Mouse (Mus musculus) kidney, postnatal 25 days (tissue): ENCODE measurements around the gene Nap1l4.

Experiments
- DNase-seq, 2 experiments: peaks; one replicate each; pipeline ENCODE4 v3.0.0; 2021; ENCODE audit warnings: mixed read lengths in 2 of 2

Gene Nap1l4

DNA sequence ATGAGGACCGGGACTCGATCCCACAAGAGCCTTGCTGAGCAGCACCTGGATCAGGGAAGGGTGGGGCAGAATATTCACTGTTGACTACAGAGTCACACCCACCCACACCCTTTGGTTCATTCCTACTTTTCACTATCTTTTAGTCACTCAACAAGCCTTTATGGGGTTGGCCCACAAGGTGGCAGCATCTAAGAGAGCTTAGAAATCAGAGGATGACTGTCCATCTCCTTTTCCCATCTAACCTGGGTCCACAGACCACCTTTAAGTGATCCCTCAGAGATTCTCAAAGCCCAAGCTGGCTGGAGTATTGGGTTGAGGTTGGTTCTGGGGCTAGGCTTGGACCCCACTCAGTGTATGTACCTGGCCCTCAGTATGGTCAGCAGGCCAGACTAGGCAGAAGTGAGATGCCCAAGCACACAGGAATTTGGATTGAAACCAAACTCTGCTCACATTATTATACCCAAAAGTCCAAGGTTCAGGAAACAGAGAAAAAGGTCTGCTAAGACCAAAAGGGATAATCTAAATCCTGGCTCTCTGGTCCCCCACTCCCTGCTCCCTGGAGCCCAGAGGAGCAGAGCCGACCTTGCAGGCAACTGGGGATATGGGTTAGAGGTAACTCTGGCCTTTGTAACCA is 72.1 kb downstream of the Nap1l4 start:
- DNase-seq: peak; percentile 39 to 48

DNA sequence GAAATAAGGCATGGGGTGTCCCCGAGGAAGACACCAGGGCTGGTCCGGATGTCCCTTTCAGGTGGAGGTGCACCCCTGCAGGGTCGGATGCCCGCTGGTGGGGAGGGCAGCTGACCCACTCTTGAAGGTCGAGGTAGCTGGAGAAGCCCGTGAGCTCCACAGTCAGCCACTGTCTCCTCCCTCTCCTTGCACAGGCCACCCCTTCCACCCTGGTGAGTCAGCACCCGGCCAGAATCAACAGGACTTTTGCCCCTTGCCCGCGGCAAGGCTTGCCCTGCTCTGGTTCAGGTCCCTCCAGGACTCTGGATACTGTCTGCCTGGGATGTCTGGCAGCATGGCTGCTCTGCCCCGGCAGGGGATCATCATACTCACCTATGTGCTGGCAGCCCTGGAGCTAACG is 73.0 kb downstream of the Nap1l4 start:
- DNase-seq: peak; percentile 74 to 94

DNA sequence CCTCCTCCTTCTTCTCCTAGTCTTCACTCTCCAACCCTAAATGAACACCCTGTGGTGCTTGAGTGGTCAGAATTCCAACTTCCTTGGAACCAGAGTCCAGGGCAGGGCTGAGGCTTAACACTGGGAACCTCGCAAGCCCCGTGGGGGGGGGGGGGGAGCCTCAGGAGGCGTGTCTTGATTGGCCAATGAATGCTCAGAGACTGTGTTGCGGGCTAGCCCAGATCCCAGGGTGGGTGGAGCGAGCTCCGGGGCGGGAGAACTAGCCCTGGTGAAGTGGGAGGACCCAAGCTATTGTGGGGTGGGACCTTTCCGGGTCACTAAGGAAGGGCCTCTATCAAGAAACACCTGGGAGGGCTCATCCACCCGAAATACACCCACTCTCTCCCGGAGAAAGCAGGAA is 74.1 kb downstream of the Nap1l4 start:
- DNase-seq: peak; percentile 74 to 91

DNA sequence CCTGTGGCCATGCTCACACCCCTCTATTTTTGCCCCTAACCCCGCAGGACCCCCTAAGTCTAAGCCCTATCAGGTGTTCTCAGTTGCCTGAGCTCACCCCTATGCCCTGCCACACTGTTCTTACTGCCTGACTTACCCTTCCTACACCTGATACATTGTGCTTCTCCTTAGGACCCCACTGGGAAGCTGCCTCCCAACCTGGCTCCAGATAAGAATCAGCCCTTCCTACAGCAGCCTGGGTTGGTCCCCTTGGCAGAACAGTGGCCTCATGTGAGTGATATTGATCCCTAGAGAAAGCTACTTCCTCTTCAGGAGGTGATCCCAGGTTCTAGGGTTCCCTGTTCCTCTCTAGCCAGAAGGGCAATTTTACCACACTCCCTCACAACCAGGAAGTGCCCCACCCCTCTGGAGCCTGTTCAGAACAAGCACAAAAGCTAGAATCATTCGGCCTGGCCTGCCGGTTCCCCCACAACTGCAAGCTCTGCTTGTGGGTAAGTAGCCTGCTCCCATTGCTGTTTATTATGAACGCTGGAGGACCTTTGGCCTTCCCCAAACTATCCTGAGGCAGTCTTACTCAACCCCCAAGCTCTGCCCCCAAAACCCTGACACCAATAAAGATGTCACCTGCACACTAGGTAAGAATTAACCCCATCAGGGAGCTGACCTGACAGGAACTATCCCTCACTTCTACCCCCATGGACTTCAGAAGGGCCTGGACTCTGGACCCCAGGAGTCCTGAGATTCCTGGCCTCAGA is 75.4 kb downstream of the Nap1l4 start, which contains the start of gene Slc22a18:
Gene Slc22a18 (plus strand): TSS at position 390 of the 755 bp plus-strand sequence.
- DNase-seq: peak; percentile 71 to 84

DNA sequence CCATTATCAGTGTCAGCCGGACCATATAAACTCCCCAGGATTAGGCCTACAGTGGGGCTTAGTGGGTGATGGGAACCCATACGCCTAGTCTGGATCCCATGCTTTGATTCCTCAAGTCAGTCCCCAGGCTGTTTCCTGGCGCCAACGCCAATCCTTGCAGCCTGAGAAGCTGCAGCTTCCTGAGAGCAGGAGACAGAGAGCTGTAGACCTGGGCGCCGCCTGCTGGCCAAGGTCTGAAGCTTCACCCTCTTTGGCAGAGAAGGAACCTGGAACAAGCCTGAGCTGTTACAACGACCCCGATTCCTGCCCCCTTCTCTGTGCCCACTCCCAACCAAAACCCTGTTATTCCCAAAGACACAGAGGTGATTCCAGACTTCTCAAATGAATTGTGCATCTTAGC is 79.0 kb downstream of the Nap1l4 start:
- DNase-seq: peak; percentile 77 to 83

DNA sequence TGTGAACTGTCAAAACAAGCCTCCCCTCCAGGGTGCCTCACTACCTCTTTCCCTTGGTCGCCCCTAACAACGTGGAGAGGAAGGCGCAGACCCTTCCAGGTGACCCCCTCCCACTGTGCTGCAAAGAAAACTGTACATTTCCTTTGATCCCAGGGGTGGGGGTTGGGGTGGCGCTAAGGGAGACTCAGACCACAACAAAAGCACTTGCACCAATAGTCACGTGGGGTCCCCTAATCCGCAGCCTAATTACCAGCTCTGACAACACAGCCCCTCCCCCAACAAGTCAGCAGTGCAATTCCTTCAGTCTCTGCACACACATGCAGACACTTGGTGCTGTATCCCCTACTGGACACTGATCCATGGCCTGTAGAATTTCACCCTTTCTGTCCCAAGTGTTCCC is 81.2 kb downstream of the Nap1l4 start:
- no peak for DNase-seq

DNA sequence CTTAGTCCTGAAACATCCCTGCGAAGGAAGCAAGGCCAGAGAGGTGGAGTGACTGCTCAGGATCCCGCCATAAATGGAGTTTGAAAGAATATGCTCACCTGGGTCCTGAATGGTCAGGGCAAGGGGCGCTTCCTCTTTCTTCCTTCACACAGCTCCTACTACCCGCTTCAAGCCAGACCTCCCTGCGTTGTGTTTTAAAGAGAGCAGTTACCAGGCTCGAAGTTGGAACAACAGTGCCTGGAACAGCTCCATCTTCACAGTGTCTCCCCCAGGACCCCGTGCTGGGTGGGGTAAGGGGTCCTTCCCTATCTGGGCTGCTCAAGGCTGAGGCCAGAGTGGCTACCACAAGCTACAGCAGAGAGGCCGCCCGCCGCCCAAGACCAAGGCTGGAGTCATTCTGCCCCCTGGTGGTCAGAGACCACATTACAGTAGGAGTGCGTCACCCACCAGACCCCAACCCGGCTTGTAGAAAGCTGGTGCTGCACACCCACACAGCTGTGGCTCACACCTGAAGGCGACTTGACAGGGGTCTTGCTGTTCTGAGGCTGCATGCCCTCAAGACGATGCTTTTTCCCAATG is 82.7 kb downstream of the Nap1l4 start:
- peak; percentile 77 to 88 for DNase-seq

DNA sequence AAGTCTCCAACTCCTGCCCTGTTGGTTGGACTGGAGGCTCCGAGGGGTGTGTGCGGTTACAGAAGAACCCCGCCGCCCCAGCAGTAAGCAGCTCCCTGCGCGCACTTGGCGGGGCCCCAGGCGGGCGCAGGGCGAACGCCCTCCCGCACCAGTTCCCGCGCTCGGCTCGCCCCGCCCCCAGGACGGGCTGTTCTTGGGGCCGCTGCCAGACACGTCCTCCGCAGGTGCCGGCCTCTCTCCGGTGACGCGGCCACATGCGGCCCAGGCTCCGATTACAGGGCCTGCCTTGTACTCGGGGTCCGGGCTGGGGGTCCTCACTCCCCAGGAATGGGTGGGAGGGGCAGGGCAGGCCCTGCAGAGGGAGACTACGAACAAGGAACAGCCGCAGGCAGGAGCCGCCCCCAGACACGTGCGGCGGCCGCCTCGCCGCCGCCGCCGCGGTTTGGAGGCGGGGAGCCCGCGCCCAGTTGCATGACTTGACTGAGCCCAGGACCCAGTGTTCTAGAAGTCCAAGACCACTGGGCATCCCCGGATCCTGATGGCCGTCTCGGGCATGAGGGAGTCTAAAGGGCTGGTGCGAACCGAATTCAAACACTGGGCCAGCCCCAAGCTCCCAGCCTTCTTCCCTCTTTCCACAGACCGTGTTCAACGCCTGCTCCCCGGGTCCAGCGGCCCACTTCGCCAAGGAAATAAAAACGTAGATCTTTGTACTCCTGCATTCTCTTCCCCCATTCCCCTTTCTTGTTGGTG is 83.9 kb downstream of the Nap1l4 start:
- peak; percentile 59 to 77 for DNase-seq

DNA sequence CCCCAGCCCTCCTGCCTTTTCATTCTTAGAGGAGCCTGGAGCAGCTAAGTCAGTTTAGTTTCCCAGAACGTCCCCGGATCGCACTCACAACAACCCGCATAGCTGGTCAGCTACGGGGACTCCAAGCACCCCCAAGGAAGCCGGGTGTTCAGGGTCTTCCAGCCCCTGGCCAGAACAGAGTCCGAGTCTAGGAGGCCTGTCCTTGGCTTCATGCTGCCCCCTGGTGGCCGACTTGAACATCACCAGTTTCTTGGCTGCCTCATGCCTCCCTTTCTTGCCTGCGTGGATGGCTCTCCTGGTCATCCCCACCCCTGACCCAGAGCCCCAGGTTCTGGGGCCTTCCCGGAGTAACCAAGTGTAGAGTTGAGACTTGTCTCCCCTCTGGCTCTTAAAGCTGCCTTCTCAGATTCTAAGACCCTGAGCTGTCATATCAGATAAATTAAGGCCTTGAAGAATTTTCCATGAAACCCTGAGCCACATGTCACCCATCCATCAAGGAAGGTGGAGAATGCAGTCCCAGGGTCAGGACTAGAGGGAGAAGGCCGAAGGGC is 85.0 kb downstream of the Nap1l4 start:
- DNase-seq: peak; percentile 73 to 79
